Mouse (Mus musculus) heart, embryonic 12.5 days (tissue): ENCODE measurements at regions not wholly inside any gene's neighbourhood (a gene's known extent, or its start where the extent isn't known, plus 50 kb on each side); places are given as distances from the start of the nearest gene placed in this dataset. TPM values are rescaled to one million over a fixed set of nuclear protein-coding genes. Genes with fewer than 3 reads are reported as not detected.
A peak's percentile ranks its signal among the peaks of the same experiment; 100 is the strongest.

Source experiments
- ATAC-seq: fragments of 200-750 bp; cut with Nextera tagmentation; 2 replicates; pipeline ENCODE4 v1.8.0; 2017; ENCODE audit warnings: moderate TSS enrichment, moderate library complexity; ENCODE audit not compliant: insufficient number of reproducible peaks, low FRiP score
- H3K27ac ChIP-seq: fragments of 300-500 bp; sonication (generic); 2 replicates; pipeline ENCODE4 v1.5.1; 2016; ENCODE audit warnings: mild to moderate bottlenecking, moderate library complexity; ENCODE audit not compliant: poor library complexity, severe bottlenecking
- H3K27me3 ChIP-seq: fragments of 300-500 bp; sonication (generic); replicated peaks from 2 replicates; pipeline ENCODE4 v1.6.1; 2016; ENCODE audit warnings: mild to moderate bottlenecking, moderate library complexity
- H3K36me3 ChIP-seq: fragments of 300-500 bp; sonication (generic); 2 replicates; pipeline ENCODE4 v1.6.1; 2016; ENCODE audit warnings: mild to moderate bottlenecking, moderate library complexity
- H3K4me1 ChIP-seq: fragments of 300-500 bp; sonication (generic); replicated peaks from 2 replicates; pipeline ENCODE4 v1.6.1; 2016; ENCODE audit warnings: mild to moderate bottlenecking
- H3K4me2 ChIP-seq: fragments of 300-500 bp; sonication (generic); 2 replicates; pipeline ENCODE4 v1.6.1; 2016; ENCODE audit warnings: mild to moderate bottlenecking, moderate library complexity
- H3K4me3 ChIP-seq: fragments of 300-500 bp; sonication (generic); 2 replicates; pipeline ENCODE4 v1.5.1; 2016; ENCODE audit warnings: mild to moderate bottlenecking
- H3K9ac ChIP-seq: fragments of 300-500 bp; sonication (generic); 2 replicates; pipeline ENCODE4 v1.6.1; 2016; ENCODE audit warnings: mild to moderate bottlenecking, moderate library complexity
- H3K9me3 ChIP-seq: fragments of 300-500 bp; sonication (generic); replicated peaks from 2 replicates; pipeline ENCODE4 v1.6.1; 2016; ENCODE audit warnings: mild to moderate bottlenecking, moderate library complexity
- WGBS: fragments of 180-500 bp; shearing (Covaris S2); methylation state at CpG from one replicate; pipeline ENCODE4 v1.1.7; 2016; 5-methylcytosine and 5-hydroxymethylcytosine counted together
- microRNA-seq: library from miRNA; unstranded; fragments of <30 nt; microRNA quantifications from one replicate; pipeline ENCODE4, GENCODE M21; 2017

- Histone ChIP-seq H3K9ac (no peak overlapping the region), H3K9me3 (0 out of 2 replicates have a peak, but pooled peaks cover 4% of the 10 kb centered on the region), H3K4me2 (no peak overlapping the region), H3K27me3 (no peaks in the 10 kb centered on the region), H3K4me1 (no peaks in the 10 kb centered on the region), H3K4me3 (no peak overlapping the region), H3K27ac (no peak overlapping the region), H3K36me3 (no peaks in the 10 kb centered on the region)
- ATAC-seq: no peak
- 61% methylated on average over 2 of the region's 2 CpGs for WGBS
Measured at GRCm38 (mm10) chrX:166915356-166915953, 293.7 kb downstream of the Tmsb4x start.

DNA sequence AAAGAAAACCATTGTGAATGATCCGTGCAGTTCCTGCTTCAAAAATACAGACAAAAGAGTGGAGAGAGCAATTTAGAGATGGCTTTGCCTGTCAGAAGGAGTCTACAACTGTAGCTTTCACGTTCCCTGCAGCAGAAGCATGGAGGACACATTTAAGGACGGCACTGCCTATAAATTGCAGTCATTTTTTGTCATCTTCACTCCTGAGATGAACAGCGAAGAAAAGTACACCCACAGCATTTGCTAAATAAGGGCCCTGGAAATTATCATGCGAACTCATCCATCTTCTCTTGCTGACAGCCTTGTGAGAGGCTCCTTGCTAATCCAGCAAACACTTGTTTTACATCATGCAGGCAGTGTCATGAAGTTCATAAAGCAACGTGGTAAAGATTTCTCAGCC lies 302.5 kb downstream of the Tmsb4x start:
- Histone ChIP-seq H3K9ac (no peak overlapping the region), H3K27me3 (no peaks in the 10 kb centered on the region), H3K4me2 (no peak overlapping the region), H3K4me1 (no peaks in the 10 kb centered on the region), H3K9me3 (0 out of 2 replicates have a peak, but pooled peaks cover 2% of the 10 kb centered on the region), H3K27ac (no peak overlapping the region), H3K36me3 (no peaks in the 10 kb centered on the region), H3K4me3 (no peak overlapping the region)
- no peak for ATAC-seq
- 53% methylated on average over 6 of the region's 6 CpGs for WGBS

- Histone ChIP-seq H3K9ac (no peak overlapping the region), H3K9me3 (no peaks in the 10 kb centered on the region), H3K4me1 (no peaks in the 10 kb centered on the region), H3K27me3 (no peaks in the 10 kb centered on the region), H3K4me2 (no peak overlapping the region), H3K4me3 (no peak overlapping the region), H3K36me3 (no peaks in the 10 kb centered on the region), H3K27ac (no peak overlapping the region)
- ATAC-seq: no peak
- WGBS: 73% methylated on average over 6 of the region's 6 CpGs
Measured at GRCm38 (mm10) chrX:166900761-166901160, 308.4 kb downstream of the Tmsb4x start.

GRCm38 (mm10) chrX:166895199-166895598 lies 309.7 kb upstream of the Egfl6 start:
- Histone ChIP-seq H3K27me3 (no peaks in the 10 kb centered on the region), H3K27ac (peak overlapping the region; percentile 47; the same call in 1 of the 2 replicates), H3K4me3 (no peak overlapping the region), H3K9ac (no peak overlapping the region), H3K4me1 (no peaks in the 10 kb centered on the region), H3K9me3 (no peaks in the 10 kb centered on the region), H3K36me3 (no peaks in the 10 kb centered on the region), H3K4me2 (no peak overlapping the region)
- WGBS: 32% methylated on average over 2 of the region's 2 CpGs
- ATAC-seq: no peak

GRCm38 (mm10) chrX:166886417-166886816 lies 300.9 kb upstream of the Egfl6 start:
- Histone ChIP-seq H3K27me3 (no peaks in the 10 kb centered on the region), H3K4me3 (no peak overlapping the region), H3K27ac (no peak overlapping the region), H3K4me2 (no peak overlapping the region), H3K9me3 (no peaks in the 10 kb centered on the region), H3K36me3 (no peaks in the 10 kb centered on the region), H3K9ac (no peak overlapping the region), H3K4me1 (no peaks in the 10 kb centered on the region)
- ATAC-seq: no peak

GRCm38 (mm10) chrX:166869515-166869914 lies 284.0 kb upstream of the Egfl6 start:
- Histone ChIP-seq H3K9ac (no peak overlapping the region), H3K9me3 (no peaks in the 10 kb centered on the region), H3K4me1 (no peaks in the 10 kb centered on the region), H3K4me3 (no peak overlapping the region), H3K36me3 (no peaks in the 10 kb centered on the region), H3K27me3 (no peaks in the 10 kb centered on the region), H3K27ac (no peak overlapping the region), H3K4me2 (no peak overlapping the region)
- WGBS: 81% methylated on average over 5 of the region's 5 CpGs
- no peak for ATAC-seq

DNA sequence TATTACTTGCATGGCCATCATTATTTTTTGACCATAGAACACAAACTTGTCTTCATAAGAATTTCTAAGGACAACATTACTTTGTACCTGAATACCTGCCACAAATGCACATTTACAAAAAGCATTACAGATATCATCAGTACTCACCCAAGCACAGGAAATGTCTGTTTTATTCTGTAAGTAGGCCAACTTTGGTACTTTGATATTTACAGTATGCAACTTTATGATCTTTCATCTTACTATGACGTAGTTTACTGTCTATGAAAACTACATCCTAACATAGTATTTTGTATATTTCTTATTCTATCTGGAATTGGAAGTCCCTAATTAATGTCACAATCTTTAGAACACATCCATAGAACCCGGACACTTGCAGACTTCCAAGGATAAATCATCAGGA lies 282.2 kb upstream of the Egfl6 start:
- no peaks in the 10 kb centered on the region for H3K9me3 ChIP-seq
- ATAC-seq: no peak
- H3K4me1 ChIP-seq: no peaks in the 10 kb centered on the region
- H3K36me3 ChIP-seq: no peaks in the 10 kb centered on the region
- H3K27me3 ChIP-seq: no peaks in the 10 kb centered on the region
- H3K4me2 ChIP-seq: no peak overlapping the region
- H3K27ac ChIP-seq: no peak overlapping the region
- no peak overlapping the region for H3K9ac ChIP-seq
- WGBS: 67% methylated on average over 2 of the region's 2 CpGs
- no peak overlapping the region for H3K4me3 ChIP-seq

Small RNA genes in the stretch of these regions (microRNA-seq; reads per million reads assigned to microRNA genes)
- gene Gm22368 (not detected), gene Gm44376 (not detected)
